Mouse (Mus musculus): ENCODE data around the gene Bri3bp.

DNA sequence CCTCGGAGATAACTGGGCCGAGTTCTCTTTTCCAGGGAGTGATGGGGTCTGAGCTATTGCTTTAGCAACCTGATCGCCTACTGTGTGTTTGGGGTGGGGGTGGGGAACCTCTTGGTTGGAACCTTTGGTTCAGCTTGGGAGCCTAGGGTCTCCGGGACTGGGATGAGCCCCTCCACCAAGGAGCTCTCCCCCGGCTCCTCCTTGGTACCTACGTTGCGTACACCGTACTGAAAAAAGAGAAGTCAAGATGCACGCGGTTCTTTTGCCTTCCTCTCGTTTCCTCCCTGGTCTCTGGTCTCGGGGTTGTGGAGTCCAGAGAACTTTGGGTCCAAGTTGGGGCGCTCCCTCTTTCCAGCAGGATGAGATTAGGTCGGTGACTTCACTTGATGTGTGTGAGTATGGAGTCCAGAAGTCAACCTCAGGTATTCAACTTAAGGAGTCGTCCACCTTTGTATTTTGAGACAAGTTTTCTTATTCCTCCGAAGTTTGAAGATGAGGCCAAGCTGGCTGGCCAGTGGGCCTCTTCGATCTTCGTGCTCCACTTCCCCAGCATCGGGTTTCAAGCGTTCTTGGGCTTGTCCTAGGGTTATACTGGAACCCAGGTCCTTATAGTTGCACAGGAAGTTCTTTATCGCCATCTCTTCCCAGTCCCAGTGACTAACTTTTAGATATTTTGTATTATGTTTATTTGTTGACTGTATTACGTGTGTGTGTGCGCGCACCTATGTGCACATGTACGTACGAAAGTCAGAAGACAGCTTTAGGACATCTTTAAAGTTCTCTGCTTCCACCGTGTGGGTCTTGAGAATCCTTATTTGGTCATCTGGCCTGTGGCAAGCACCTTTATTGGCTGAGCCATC lies 998 bp downstream of the Bri3bp start:
- TF ChIP-seq CTCF (IDR thresholded peaks at IDR 0.05; ENCODE audit: borderline replicate concordance, insufficient read depth, low read length) (no peak), POLR2A (IDR thresholded peaks at IDR 0.05; ENCODE audit: low read depth, low read length) (no peak)
